In genomic region chr4:76449466-76450350, GRCm38 (mm10) we compare ENCODE assay signal across 8 mouse cellular contexts.
DNase-seq lines count a peak whose midpoint lies in the region; ATAC-seq and TF ChIP-seq lines count a peak whose summit lies in the region.

No protein-coding gene starts in this region.

- peak overlapping the region; percentile 89 for H3K9ac ChIP-seq in hindbrain, postnatal 0 days (replicated peaks; ENCODE audit: low read length)

- H3K4me3 ChIP-seq in cortical plate, adult 2 months (ENCODE audit: insufficient read depth, low read length): peak overlapping the region; percentile 89
- peak overlapping the region; percentile 93 for H3K4me3 ChIP-seq in hindbrain, postnatal 0 days (ENCODE audit: low read length)

- no peaks in the 10 kb centered on the region for H3K9me3 ChIP-seq in hindbrain, postnatal 0 days (ENCODE audit: low read length)

- WGBS in hindbrain, postnatal 0 days: under 1% methylated on average over 49 of the region's 99 CpGs

- TF ChIP-seq CTCF in cortical plate, adult 2 months (IDR thresholded peaks at IDR 0.05; ENCODE audit: extremely low read depth, insufficient read depth, low read length): no peak
- no peak for TF ChIP-seq CTCF in hindbrain, postnatal 0 days (IDR thresholded peaks at IDR 0.05; ENCODE audit: low read depth)

- ATAC-seq in hindbrain, postnatal 0 days: peak; percentile 86

- peak overlapping the region; percentile 81 for H3K27ac ChIP-seq in cortical plate, adult 2 months (ENCODE audit: insufficient read depth, low read length)
- H3K27ac ChIP-seq in hindbrain, postnatal 0 days: peak overlapping the region; percentile 95

- peak; percentile 85 for DNase-seq in adrenal gland, postnatal 10 days
- DNase-seq in gastrocnemius, postnatal 25 days: peak; percentile 74
- DNase-seq in hindbrain, postnatal 0 days (ENCODE audit: low spot score): peak; percentile 85
- DNase-seq in left cerebral cortex, adult 8-10 months (ENCODE audit: low spot score in 2 of 2): peak; percentile 56 to 70
- peak; percentile 49 for DNase-seq in lung, postnatal 25 days (ENCODE audit: low spot score)
- DNase-seq in right cerebral cortex, postnatal 10 days (ENCODE audit: low spot score in 2 of 2): peak; percentile 84
- DNase-seq in spleen, adult 12 weeks (ENCODE audit: low spot score): no peak

- H3K36me3 ChIP-seq in hindbrain, postnatal 0 days (ENCODE audit: insufficient read depth, low read length): no peaks in the 10 kb centered on the region

- H3K27me3 ChIP-seq in hindbrain, postnatal 0 days (ENCODE audit: insufficient read depth, low read length): no peaks in the 10 kb centered on the region

- 0 out of 2 replicates have a peak, but pooled peaks have one; percentile 28 for TF ChIP-seq POLR2A in cortical plate, adult 2 months (IDR thresholded peaks at IDR 0.05; ENCODE audit: extremely low read depth, insufficient read depth, low read length)

- peaks cover 3% of the 10 kb centered on the region; the same call in 1 of the 2 replicates for H3K4me1 ChIP-seq in cortical plate, adult 2 months (ENCODE audit: control insufficient read depth, insufficient read depth, low read length)
- 0 out of 2 replicates have a peak, but pooled peaks cover 4% of the 10 kb centered on the region for H3K4me1 ChIP-seq in hindbrain, postnatal 0 days (ENCODE audit: insufficient read depth, low read length)

- peak overlapping the region; percentile 86 for H3K4me2 ChIP-seq in hindbrain, postnatal 0 days (ENCODE audit: low read depth, low read length)
